Mouse (Mus musculus): Measurements from ENCODE around the gene Rlf.

DNA sequence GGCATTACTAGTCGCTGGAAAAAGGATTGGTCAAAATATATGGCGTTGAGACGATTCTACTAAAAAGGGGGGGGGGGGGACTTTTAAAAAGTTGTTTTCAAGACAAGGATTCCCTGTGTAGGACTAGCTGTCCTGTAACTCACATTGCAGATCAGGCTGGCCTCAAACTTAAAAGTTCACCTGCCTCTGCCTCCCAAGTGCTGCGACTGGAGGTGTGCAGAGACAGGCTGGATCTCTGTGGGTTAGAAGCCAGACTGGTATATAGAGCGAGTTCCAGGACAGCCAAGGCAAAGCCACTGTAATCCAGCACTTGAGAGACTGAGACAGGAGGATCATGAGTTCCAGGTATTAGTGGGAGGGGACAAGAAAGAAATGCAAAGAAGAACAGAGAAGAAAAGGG lies 605 bp upstream of the Rlf start:
- TF ChIP-seq CTCF (IDR thresholded peaks at IDR 0.05; ENCODE audit: borderline replicate concordance, control insufficient read depth, extremely low read depth, insufficient read depth, low read length, poor library complexity) (no peak), POLR2A (IDR thresholded peaks at IDR 0.05; ENCODE audit: control insufficient read depth, extremely low read depth, insufficient read depth, low read length, poor library complexity) (no peak)
